Mouse (Mus musculus): ENCODE measurements around the gene Dnajc30. TPM values are rescaled to one million over a fixed set of nuclear protein-coding genes. Genes with fewer than 3 reads are reported as not detected.
A peak's percentile ranks its signal among the peaks of the same experiment; 100 is the strongest.
"Not testable (repeated sequence)": the region's sequence is repeated elsewhere in the genome, so short reads cannot be mapped to it uniquely, and the experiment has no call there.

Gene Dnajc30
- total and polyA plus RNA-seq, 2 experiments from 2014 or later = 21.4 to 52.8 TPM

DNA sequence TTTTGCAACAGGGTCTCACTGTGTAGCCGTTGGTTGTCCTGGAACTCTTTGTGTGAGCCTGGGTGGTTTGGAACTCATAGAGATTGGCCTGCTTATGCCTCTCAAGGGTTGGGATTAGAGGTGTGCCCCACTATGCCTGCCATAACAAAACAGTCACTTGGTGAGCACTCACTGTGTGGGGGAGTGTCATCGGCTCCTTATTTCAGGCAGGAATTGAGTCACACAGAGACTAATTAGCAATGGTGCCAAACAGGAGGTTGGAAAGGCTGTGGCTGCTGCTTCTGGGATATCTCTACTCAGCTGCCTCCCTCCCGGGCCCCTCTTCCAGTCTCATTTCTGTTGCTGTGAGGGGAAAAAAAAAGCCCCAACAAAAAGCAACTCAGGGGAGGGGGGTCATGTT is 19.4 kb upstream of the Dnajc30 start:
- TF ChIP-seq CTCF (IDR thresholded peaks at IDR 0.05) = no peak
- no peaks in the 10 kb centered on the region for H3K9me3 ChIP-seq (ENCODE audit: low read length)
- no peak overlapping the region for H3K27ac ChIP-seq (ENCODE audit: low read depth, low read length)
- H3K4me3 ChIP-seq (ENCODE audit: low read depth, low read length) = no peak overlapping the region
- no peak overlapping the region for H3K9ac ChIP-seq (replicated peaks; ENCODE audit: low read length, poor library complexity, severe bottlenecking)
- 90% methylated on average over 3 of the region's 3 CpGs for WGBS
- no peak overlapping the region for H3K4me2 ChIP-seq (ENCODE audit: low read depth, low read length, poor library complexity, severe bottlenecking)
- H3K27me3 ChIP-seq (ENCODE audit: insufficient read depth, low read length) = no peaks in the 10 kb centered on the region
- DNase-seq (ENCODE audit: low spot score) = no peak
- H3K4me1 ChIP-seq (ENCODE audit: insufficient read depth, low read length) = no peaks in the 10 kb centered on the region
- H3K36me3 ChIP-seq (ENCODE audit: insufficient read depth, low read length) = peaks cover 46% of the 10 kb centered on the region
- no peak for ATAC-seq (ENCODE audit: low FRiP score)

DNA sequence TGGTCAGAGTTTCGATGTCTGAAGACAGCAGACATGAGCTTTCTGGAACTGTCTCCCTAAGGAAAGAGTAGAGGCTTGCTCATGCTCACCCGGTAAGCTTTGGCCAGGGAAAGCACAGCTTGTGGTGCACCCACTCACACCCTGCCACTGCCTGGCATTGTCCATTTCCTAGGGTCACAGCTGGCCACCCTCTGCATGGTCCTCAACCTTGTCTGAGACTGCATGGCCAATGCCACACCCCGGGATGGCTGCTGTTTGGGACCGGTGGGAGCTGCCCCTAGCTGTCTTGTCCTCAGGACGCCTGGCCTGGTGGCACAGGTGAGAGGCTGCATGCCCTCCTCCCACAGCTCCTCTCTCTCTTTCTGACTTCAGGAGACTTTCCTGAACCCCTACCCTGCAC is 15.5 kb upstream of the Dnajc30 start:
- Histone ChIP-seq H3K4me1 (ENCODE audit: insufficient read depth, low read length) (no peaks in the 10 kb centered on the region), H3K36me3 (ENCODE audit: insufficient read depth, low read length) (peaks cover 60% of the 10 kb centered on the region), H3K9me3 (ENCODE audit: low read length) (no peaks in the 10 kb centered on the region), H3K27ac (ENCODE audit: low read depth, low read length) (no peak overlapping the region), H3K9ac (replicated peaks; ENCODE audit: low read length, poor library complexity, severe bottlenecking) (no peak overlapping the region), H3K4me3 (ENCODE audit: low read depth, low read length) (no peak overlapping the region), H3K27me3 (ENCODE audit: insufficient read depth, low read length) (no peaks in the 10 kb centered on the region), H3K4me2 (ENCODE audit: low read depth, low read length, poor library complexity, severe bottlenecking) (no peak overlapping the region)
- no peak for ATAC-seq (ENCODE audit: low FRiP score)
- whole genome bisulfite sequencing = 90% methylated on average over 5 of the region's 5 CpGs
- no peak for DNase-seq (ENCODE audit: low spot score)
- no peak for TF ChIP-seq CTCF (IDR thresholded peaks at IDR 0.05)

DNA sequence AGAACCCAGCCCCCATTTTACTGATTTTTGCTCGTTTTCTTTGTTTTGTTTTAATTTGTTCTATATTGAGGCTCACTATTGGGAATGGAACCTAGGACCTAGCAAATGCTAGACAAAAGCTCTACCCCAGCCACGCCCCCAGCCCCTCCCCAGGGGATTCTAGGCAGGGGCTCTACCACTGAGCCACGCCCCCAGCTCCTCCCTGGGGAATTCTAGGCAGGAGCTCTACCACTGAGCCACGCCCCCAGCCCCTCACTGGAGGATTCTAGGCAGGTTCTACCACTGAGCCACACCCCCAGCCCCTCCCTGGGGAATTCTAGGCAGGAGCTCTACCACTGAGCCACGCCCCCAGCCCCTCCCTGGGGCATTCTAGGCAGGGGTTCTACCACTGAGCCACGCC is 14.7 kb upstream of the Dnajc30 start:
- WGBS = 90% methylated on average over 6 of the region's 6 CpGs
- H3K9ac ChIP-seq (replicated peaks; ENCODE audit: low read length, poor library complexity, severe bottlenecking); H3K27me3 ChIP-seq (ENCODE audit: insufficient read depth, low read length); ATAC-seq (ENCODE audit: low FRiP score); H3K4me2 ChIP-seq (ENCODE audit: low read depth, low read length, poor library complexity, severe bottlenecking); H3K27ac ChIP-seq (ENCODE audit: low read depth, low read length); DNase-seq (ENCODE audit: low spot score); H3K4me3 ChIP-seq (ENCODE audit: low read depth, low read length); H3K9me3 ChIP-seq (ENCODE audit: low read length); H3K4me1 ChIP-seq (ENCODE audit: insufficient read depth, low read length): not testable (repeated sequence)
- peaks cover 67% of the 10 kb centered on the region for H3K36me3 ChIP-seq (ENCODE audit: insufficient read depth, low read length)

DNA sequence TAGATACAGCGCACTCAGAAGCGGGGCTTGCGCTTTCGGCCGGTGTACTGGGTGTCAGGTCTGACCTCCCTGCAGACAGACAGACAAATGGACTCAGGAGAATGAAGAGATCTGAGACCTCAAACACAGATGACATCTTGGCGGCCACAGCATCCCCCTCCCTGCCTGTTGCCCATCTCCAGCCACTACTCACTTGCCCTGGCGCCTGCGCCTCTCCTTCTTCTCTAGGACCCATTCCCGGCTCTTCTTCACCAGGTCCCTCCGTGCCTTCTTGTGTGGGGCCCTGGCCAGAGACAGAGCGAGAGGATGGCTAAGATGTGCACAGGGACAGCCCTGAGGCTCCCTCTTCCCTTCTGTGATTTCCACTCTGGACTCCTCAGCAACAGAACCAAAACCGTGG is 10.6 kb upstream of the Dnajc30 start:
- H3K4me2 ChIP-seq (ENCODE audit: low read depth, low read length, poor library complexity, severe bottlenecking) = no peak overlapping the region
- DNase-seq (ENCODE audit: low spot score) = no peak
- TF ChIP-seq CTCF (IDR thresholded peaks at IDR 0.05) = no peak
- 89% methylated on average over 12 of the region's 12 CpGs for WGBS
- no peak overlapping the region for H3K9ac ChIP-seq (replicated peaks; ENCODE audit: low read length, poor library complexity, severe bottlenecking)
- no peak for ATAC-seq (ENCODE audit: low FRiP score)
- H3K4me1 ChIP-seq (ENCODE audit: insufficient read depth, low read length) = no peaks in the 10 kb centered on the region
- no peak overlapping the region for H3K27ac ChIP-seq (ENCODE audit: low read depth, low read length)
- no peak overlapping the region for H3K4me3 ChIP-seq (ENCODE audit: low read depth, low read length)
- no peaks in the 10 kb centered on the region for H3K27me3 ChIP-seq (ENCODE audit: insufficient read depth, low read length)
- H3K36me3 ChIP-seq (ENCODE audit: insufficient read depth, low read length) = peaks cover 64% of the 10 kb centered on the region
- H3K9me3 ChIP-seq (ENCODE audit: low read length) = no peaks in the 10 kb centered on the region

DNA sequence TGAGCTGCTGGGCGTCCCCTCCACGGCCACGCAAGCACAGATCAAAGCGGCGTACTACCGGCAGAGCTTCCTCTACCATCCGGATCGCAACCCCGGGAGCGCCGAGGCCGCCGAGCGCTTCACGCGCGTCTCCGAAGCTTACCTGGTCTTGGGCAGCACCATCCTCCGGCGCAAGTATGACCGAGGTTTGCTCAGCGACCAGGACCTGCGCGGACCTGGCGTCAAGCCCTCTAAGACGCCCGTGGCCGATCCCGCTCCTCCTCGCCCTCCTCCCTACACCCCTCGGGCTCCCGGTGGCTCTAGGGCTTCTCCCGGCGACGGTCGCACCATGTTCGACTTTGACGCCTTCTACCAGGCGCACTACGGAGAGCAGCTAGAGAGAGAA is 372 bp downstream of the Dnajc30 start:
- peak overlapping the region; percentile 86 for H3K4me2 ChIP-seq (ENCODE audit: low read depth, low read length, poor library complexity, severe bottlenecking)
- TF ChIP-seq CTCF (IDR thresholded peaks at IDR 0.05) = no peak
- peak overlapping the region; percentile 83 for H3K9ac ChIP-seq (replicated peaks; ENCODE audit: low read length, poor library complexity, severe bottlenecking)
- peak overlapping the region; percentile 93 for H3K4me3 ChIP-seq (ENCODE audit: low read depth, low read length)
- peak overlapping the region; percentile 71; the same call in 1 of the 2 replicates for H3K27ac ChIP-seq (ENCODE audit: low read depth, low read length)
- no peak for DNase-seq (ENCODE audit: low spot score)
- peaks cover 16% of the 10 kb centered on the region for H3K36me3 ChIP-seq (ENCODE audit: insufficient read depth, low read length)
- peak; percentile 57; the same call in 1 of the 2 replicates for ATAC-seq (ENCODE audit: low FRiP score)
- peaks cover 6% of the 10 kb centered on the region; the same call in 1 of the 2 replicates for H3K4me1 ChIP-seq (ENCODE audit: insufficient read depth, low read length)
- no peaks in the 10 kb centered on the region for H3K9me3 ChIP-seq (ENCODE audit: low read length)
- H3K27me3 ChIP-seq (ENCODE audit: insufficient read depth, low read length) = no peaks in the 10 kb centered on the region
- WGBS = 1% methylated on average over 40 of the region's 40 CpGs

DNA sequence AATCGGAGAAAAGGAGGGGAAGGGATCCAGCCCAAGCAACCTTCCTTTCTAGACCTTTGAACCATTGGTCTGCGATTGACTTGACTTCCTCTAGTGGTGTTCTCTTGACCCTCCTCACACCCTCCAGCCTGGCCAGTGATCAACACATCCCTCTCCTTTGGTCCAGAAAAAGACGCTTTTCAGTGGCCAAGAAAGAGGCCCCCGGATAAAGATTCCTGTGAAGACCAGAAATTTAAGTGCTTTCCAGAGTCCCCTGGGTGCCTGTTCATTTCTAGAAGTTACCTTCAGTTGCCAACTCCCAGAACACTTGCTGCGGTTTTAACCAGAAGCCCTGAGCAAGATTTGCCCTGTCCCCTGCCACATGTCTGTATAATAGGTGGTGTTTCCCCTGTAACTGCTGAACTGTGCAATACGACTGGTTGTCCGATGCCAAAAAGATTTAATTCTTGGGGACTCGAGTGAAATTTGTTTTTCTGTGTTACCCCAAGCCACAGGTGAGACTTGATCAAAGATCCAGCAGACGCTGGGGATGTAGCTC is 976 bp downstream of the Dnajc30 start, which contains the start of gene Bud23:
Gene Bud23, minus strand, starts transcription at position 51 of the 538 bp plus-strand sequence.
- not testable (repeated sequence) for H3K27me3 ChIP-seq (ENCODE audit: insufficient read depth, low read length); DNase-seq (ENCODE audit: low spot score); H3K4me1 ChIP-seq (ENCODE audit: insufficient read depth, low read length); H3K9me3 ChIP-seq (ENCODE audit: low read length); ATAC-seq (ENCODE audit: low FRiP score)
- H3K36me3 ChIP-seq (ENCODE audit: insufficient read depth, low read length) = peaks cover 10% of the 10 kb centered on the region
- H3K27ac ChIP-seq (ENCODE audit: low read depth, low read length) = peak within 1 kb of the TSS; percentile 71; the same call in 1 of the 2 replicates
- peak within 1 kb of the TSS; percentile 86 for H3K4me2 ChIP-seq (ENCODE audit: low read depth, low read length, poor library complexity, severe bottlenecking)
- peak within 1 kb of the TSS; percentile 83 for H3K9ac ChIP-seq (replicated peaks; ENCODE audit: low read length, poor library complexity, severe bottlenecking)
- WGBS = 73% methylated on average over 8 of the region's 9 CpGs
- H3K4me3 ChIP-seq (ENCODE audit: low read depth, low read length) = peak within 1 kb of the TSS; percentile 93

All from midbrain, postnatal 0 days (tissue).